Mouse (Mus musculus) C2C12 (cell line): ENCODE measurements around the gene Sfta2. TPM values are rescaled to one million over a fixed set of nuclear protein-coding genes. Genes with fewer than 3 reads are reported as not detected.

Experiments used
- H3K27me3 ChIP-seq: one replicate; pipeline ENCODE4 v1.6.1; 2011; ENCODE audit not compliant: control insufficient read depth, insufficient read depth, insufficient read length
- H3K36me3 ChIP-seq: one replicate; pipeline ENCODE4 v1.6.1; 2011; ENCODE audit not compliant: control insufficient read depth, insufficient read depth
- H3K4me3 ChIP-seq: one replicate; pipeline ENCODE4 v1.5.1; 2011; ENCODE audit warnings: mild to moderate bottlenecking, control low read depth; ENCODE audit not compliant: poor library complexity, insufficient read depth, severe bottlenecking
- H3K79me2 ChIP-seq: one replicate; pipeline ENCODE4 v1.6.1; 2011; ENCODE audit not compliant: control insufficient read depth, insufficient read depth
- H3K79me3 ChIP-seq: one replicate; pipeline ENCODE4 v1.6.1; 2011; ENCODE audit warnings: low read depth, control low read depth
- H3ac ChIP-seq: one replicate; pipeline ENCODE3; 2011; ENCODE audit warnings: low read depth; ENCODE audit not compliant: control insufficient read depth, insufficient read length
- CEBPB ChIP-seq: IDR thresholded peaks from one replicate; pipeline ENCODE4 v1.6.1; 2011; ENCODE audit warnings: low read depth, mild to moderate bottlenecking, control low read depth, moderate library complexity
- CTCF ChIP-seq: IDR thresholded peaks from one replicate; pipeline ENCODE4 v1.5.1; 2011; ENCODE audit not compliant: control insufficient read depth, insufficient read depth, insufficient read length
- FOSL1 ChIP-seq: IDR thresholded peaks from one replicate; pipeline ENCODE4 v1.8.0; 2011; ENCODE audit warnings: mild to moderate bottlenecking, low read length; ENCODE audit not compliant: poor library complexity, insufficient read depth, severe bottlenecking
- MAX ChIP-seq: IDR thresholded peaks from one replicate; pipeline ENCODE4 v1.6.1; 2011; ENCODE audit warnings: mild to moderate bottlenecking, control low read depth
- MYOD1 ChIP-seq: IDR thresholded peaks from one replicate; pipeline ENCODE4 v1.6.1; 2011; ENCODE audit warnings: low read depth; ENCODE audit not compliant: control insufficient read depth, insufficient read length
- MYOG ChIP-seq: IDR thresholded peaks from one replicate; pipeline ENCODE4 v1.6.1; 2011; ENCODE audit not compliant: control insufficient read depth, insufficient read length; ENCODE audit errors: extremely low read depth
- USF1 ChIP-seq: IDR thresholded peaks from one replicate; pipeline ENCODE4 v1.6.1; 2011; ENCODE audit warnings: low read depth, mild to moderate bottlenecking, control low read depth, moderate library complexity
- polyA plus RNA-seq: library from polyadenylated mRNA; unstranded; fragments of >200 nt; fragmentation: generic; extraction: Trizol; gene quantifications from one replicate; pipeline ENCODE4 v1.2.1, GENCODE M21; 2012; ENCODE audit warnings: missing spikeins

Sfta2 gene
- polyA plus RNA-seq, 1 experiment: not detected

DNA sequence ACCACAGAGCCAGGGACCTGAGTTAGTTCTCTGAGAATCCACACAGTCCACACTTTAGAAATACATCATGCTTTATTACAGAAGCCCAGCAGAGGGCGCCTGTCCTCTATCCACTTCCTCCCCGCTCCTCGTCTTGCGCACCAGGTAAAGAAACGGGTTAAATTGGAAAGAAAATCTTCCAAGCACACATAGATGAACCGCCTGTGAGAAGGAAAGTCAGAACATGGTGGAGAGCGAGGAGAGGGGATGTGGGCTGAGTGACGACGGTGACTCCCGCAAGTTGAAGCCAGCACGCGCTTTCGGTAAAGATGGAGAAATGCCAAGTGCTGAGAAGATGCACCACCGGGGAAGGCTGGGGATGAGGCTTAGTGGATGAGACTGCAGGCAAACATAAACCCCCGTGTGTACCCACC, 34.4 kb downstream of the Sfta2 start:
- TF ChIP-seq MYOG: no peak
- no peak for TF ChIP-seq CEBPB
- TF ChIP-seq CTCF: no peak
- H3ac ChIP-seq: peak overlapping the region; percentile 16
- no peaks in the 10 kb centered on the region for H3K79me2 ChIP-seq
- H3K36me3 ChIP-seq: no peaks in the 10 kb centered on the region
- no peaks in the 10 kb centered on the region for H3K79me3 ChIP-seq
- peak overlapping the region; percentile 18 for H3K4me3 ChIP-seq
- H3K27me3 ChIP-seq: peaks cover 16% of the 10 kb centered on the region

DNA sequence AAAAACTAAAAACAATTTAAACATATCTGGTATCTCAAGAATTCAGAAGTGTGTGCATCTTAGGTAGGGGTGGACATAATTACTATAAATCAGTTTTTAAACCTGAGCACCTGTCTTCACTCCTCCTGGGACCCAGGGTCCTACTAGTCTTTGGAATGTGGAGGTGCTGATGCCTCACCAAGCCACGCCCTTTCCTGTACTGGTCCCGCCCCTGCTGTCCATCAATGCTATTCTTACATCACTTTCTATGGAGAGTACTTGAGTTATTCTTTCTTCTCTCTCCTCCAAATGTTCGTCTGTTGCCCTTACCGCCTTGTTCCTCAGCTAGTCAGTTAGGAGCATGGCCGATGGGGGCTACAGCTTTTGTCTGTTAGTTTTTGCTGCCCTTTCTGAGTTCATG, 35.0 kb downstream of the Sfta2 start:
- H3K79me2 ChIP-seq: no peaks in the 10 kb centered on the region
- no peaks in the 10 kb centered on the region for H3K79me3 ChIP-seq
- no peak overlapping the region for H3K4me3 ChIP-seq
- H3K27me3 ChIP-seq: peaks cover 15% of the 10 kb centered on the region
- TF ChIP-seq CEBPB (no peak), FOSL1 (no peak), CTCF (no peak), USF1 (no peak), MYOD1 (no peak), MYOG (no peak), MAX (no peak)
- H3ac ChIP-seq: no peak overlapping the region
- H3K36me3 ChIP-seq: no peaks in the 10 kb centered on the region

DNA sequence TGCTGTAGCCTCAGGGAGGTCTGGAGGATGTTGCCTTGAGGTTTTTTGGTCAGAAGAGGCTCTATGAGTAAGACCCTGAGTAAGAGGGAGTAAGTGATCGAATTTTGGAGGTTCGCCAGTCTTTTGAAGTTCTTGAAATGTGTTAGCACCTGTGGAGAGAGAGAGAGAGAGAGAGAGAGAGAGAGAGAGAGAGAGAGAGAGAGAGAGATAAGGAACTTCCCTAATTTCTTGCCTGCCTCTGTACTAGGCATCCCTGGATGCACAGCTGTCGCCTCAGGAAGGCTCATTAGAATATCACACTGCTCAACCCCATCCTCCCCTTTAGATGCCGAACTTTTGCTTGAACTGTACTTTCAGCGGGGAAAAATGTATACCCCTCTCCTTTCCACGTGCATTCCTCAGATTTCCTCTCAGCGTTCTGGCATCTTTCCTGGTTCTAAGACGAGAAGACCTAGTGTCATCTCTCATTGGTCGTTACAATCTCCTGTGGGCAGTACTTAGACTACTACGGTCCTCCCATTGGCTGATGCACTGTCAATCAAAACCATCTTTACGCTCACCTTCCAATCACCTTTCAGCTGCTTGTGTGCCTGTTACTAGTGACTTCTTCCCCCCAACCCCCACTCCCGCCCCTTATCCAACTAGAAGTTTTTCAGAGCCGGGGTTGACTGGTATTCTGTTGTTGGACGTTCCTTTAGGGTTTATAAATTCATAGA, 37.3 kb downstream of the Sfta2 start:
- Histone ChIP-seq H3K27me3 (peaks cover 9% of the 10 kb centered on the region), H3K36me3 (no peaks in the 10 kb centered on the region), H3ac (no peak overlapping the region), H3K79me3 (no peaks in the 10 kb centered on the region), H3K4me3 (no peak overlapping the region), H3K79me2 (no peaks in the 10 kb centered on the region)
- TF ChIP-seq MYOD1 (no peak), MAX (no peak), USF1 (no peak), FOSL1 (no peak), MYOG (no peak), CTCF (no peak), CEBPB (no peak)

DNA sequence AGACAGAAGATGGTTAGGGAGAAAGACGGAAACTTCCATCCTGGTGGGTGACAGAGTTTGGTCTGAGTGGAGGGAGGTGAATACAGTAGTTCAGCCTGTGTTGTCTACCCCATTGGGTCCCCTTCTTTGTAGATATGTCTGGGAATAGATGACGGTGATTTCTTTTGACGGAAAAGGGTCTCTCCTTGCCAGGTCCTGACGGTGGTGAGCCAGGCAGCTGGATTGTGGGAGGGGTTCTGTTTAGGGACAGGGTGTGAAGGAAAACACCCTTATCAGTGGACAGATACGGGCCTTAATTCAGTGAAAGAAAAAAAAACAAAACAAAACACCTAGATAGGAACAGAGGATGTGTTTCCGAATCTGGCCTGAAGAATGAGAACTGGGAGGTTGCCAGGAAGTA, 38.0 kb downstream of the Sfta2 start:
- Histone ChIP-seq H3K4me3 (no peak overlapping the region), H3ac (no peak overlapping the region), H3K79me2 (no peaks in the 10 kb centered on the region), H3K27me3 (peaks cover 15% of the 10 kb centered on the region), H3K79me3 (no peaks in the 10 kb centered on the region), H3K36me3 (no peaks in the 10 kb centered on the region)
- TF ChIP-seq MYOG (no peak), CEBPB (no peak), CTCF (no peak), USF1 (no peak), FOSL1 (no peak), MAX (no peak), MYOD1 (no peak)

DNA sequence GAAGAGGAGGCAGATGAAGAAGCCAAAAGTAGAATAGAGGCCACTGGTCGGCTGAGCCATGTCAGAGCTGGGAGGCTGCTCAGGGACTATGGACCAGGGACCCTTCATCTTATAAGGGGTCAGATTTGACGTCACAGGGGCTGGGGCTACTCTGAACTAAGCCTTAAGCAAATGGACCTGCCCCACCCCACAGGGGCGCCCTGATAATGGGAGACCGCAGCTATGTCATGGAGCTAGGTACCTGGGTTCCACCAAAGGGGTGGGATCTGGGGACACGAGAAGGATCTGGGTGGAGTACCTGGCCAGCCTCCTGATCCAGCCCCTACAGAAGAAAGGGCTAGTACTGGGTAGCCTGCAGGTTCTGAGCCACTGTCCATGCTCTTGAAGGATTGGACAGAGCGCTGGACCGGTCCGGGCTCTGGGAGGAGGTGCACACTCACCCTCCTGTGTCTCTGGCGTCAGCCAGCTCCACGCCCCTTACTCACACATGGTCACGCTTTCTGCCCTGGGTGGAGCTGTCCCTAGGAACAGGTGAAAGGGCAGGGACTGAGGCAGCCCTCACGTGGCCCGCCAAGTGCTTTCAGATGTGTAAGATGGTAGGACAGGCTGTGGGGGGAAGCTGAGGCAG, 42.4 kb downstream of the Sfta2 start, which contains the start of gene Mucl3:
Gene Mucl3, minus strand, starts transcription at position 87 of the 628 bp plus-strand sequence.
- TF ChIP-seq MAX: no peak
- TF ChIP-seq CTCF: no peak
- no peak for TF ChIP-seq USF1
- TF ChIP-seq CEBPB: no peak
- TF ChIP-seq FOSL1: no peak
- TF ChIP-seq MYOD1: no peak
- no peak for TF ChIP-seq MYOG
- Histone ChIP-seq H3K27me3 (peaks cover 15% of the 10 kb centered on the region), H3K4me3 (no peak within 1 kb of the TSS), H3K79me3 (no peaks in the 10 kb centered on the region), H3K36me3 (no peaks in the 10 kb centered on the region), H3ac (no peak within 1 kb of the TSS), H3K79me2 (no peaks in the 10 kb centered on the region)

DNA sequence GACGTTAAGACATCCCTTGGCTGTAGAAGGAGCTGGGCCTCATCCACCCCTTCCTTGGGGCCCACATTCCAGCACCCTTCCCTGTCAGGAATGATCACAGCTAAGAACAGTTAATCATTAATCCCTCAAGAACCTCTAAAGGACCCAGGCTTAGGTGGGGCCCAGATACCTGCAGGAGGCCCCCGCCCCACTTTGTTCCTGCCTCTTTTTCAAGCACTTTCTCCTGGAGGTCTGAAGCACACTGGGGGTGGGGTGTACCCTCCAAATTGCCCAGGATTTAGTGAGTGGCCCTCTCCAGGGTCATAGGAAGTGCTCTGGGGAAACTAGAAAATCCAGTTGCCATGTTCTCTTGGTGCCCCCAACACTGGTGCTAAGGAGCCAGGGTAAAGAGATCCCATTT, 48.1 kb downstream of the Sfta2 start:
- Histone ChIP-seq H3K4me3 (no peak overlapping the region), H3K79me2 (no peaks in the 10 kb centered on the region), H3K27me3 (peaks cover 3% of the 10 kb centered on the region), H3K79me3 (no peaks in the 10 kb centered on the region), H3K36me3 (no peaks in the 10 kb centered on the region), H3ac (no peak overlapping the region)
- no peak for TF ChIP-seq MYOD1
- no peak for TF ChIP-seq CEBPB
- no peak for TF ChIP-seq FOSL1
- TF ChIP-seq USF1: no peak
- no peak for TF ChIP-seq CTCF
- no peak for TF ChIP-seq MYOG
- TF ChIP-seq MAX: no peak
